Mouse (Mus musculus): ENCODE data around the gene Sppl2b. TPM values are rescaled to one million over a fixed set of nuclear protein-coding genes. Genes with fewer than 3 reads are reported as not detected.

The Sppl2b gene
- polyA plus RNA-seq, 1 experiment = 56.0 TPM

- peaks cover 78% of the 10 kb centered on the region for H3K36me3 ChIP-seq (ENCODE audit: control insufficient read depth)
- H3K4me1 ChIP-seq (ENCODE audit: control insufficient read depth) = peaks cover 91% of the 10 kb centered on the region
- no peak for TF ChIP-seq GATA1 (IDR thresholded peaks at IDR 0.05; ENCODE audit: low read length)
- TF ChIP-seq TAL1 (IDR thresholded peaks at IDR 0.05; ENCODE audit: low read length) = no peak
- no peaks in the 10 kb centered on the region for H3K9me3 ChIP-seq (ENCODE audit: control insufficient read depth, low read length)
- H3K27me3 ChIP-seq (ENCODE audit: control insufficient read depth) = no peaks in the 10 kb centered on the region
- peak overlapping the region; percentile 74 for H3K4me3 ChIP-seq (replicated peaks)
These were observed 2.3 kb downstream of the Sppl2b start for GRCm38 (mm10) chr10:80857386-80857785.

GRCm38 (mm10) chr10:80857848-80858247 is 2.8 kb downstream of the Sppl2b start:
- no peaks in the 10 kb centered on the region for H3K27me3 ChIP-seq (ENCODE audit: control insufficient read depth)
- H3K4me1 ChIP-seq (ENCODE audit: control insufficient read depth) = peaks cover 93% of the 10 kb centered on the region
- TF ChIP-seq GATA1 (IDR thresholded peaks at IDR 0.05; ENCODE audit: low read length) (no peak), TAL1 (IDR thresholded peaks at IDR 0.05; ENCODE audit: low read length) (no peak)
- H3K4me3 ChIP-seq (replicated peaks) = peak overlapping the region; percentile 74
- H3K36me3 ChIP-seq (ENCODE audit: control insufficient read depth) = peaks cover 79% of the 10 kb centered on the region
- H3K9me3 ChIP-seq (ENCODE audit: control insufficient read depth, low read length) = no peaks in the 10 kb centered on the region

GRCm38 (mm10) chr10:80858350-80858935 is 3.4 kb downstream of the Sppl2b start:
- Histone ChIP-seq H3K36me3 (ENCODE audit: control insufficient read depth) (peaks cover 79% of the 10 kb centered on the region), H3K27me3 (ENCODE audit: control insufficient read depth) (no peaks in the 10 kb centered on the region)

GRCm38 (mm10) chr10:80862305-80862704 is 7.2 kb downstream of the Sppl2b start:
- Histone ChIP-seq H3K4me1 (ENCODE audit: control insufficient read depth) (peaks cover 84% of the 10 kb centered on the region), H3K36me3 (ENCODE audit: control insufficient read depth) (peaks cover 92% of the 10 kb centered on the region), H3K4me3 (replicated peaks) (peak overlapping the region; percentile 49), H3K27me3 (ENCODE audit: control insufficient read depth) (no peaks in the 10 kb centered on the region), H3K9me3 (ENCODE audit: control insufficient read depth, low read length) (no peaks in the 10 kb centered on the region)
- no peak for TF ChIP-seq GATA1 (IDR thresholded peaks at IDR 0.05; ENCODE audit: low read length)
- TF ChIP-seq TAL1 (IDR thresholded peaks at IDR 0.05; ENCODE audit: low read length) = no peak

More at GRCm38 (mm10) chr10:80858350-80858935, 3.4 kb downstream of the Sppl2b start:
- Histone ChIP-seq H3K9me3 (ENCODE audit: control insufficient read depth, low read length) (no peaks in the 10 kb centered on the region), H3K4me1 (ENCODE audit: control insufficient read depth) (peaks cover 94% of the 10 kb centered on the region), H3K4me3 (replicated peaks) (peak overlapping the region; percentile 74)
- TF ChIP-seq TAL1 (IDR thresholded peaks at IDR 0.05; ENCODE audit: low read length) = peak; percentile 86
- peak; percentile 94 for TF ChIP-seq GATA1 (IDR thresholded peaks at IDR 0.05; ENCODE audit: low read length)

GRCm38 (mm10) chr10:80864446-80864845 is 9.4 kb downstream of the Sppl2b start:
- no peak overlapping the region for H3K4me3 ChIP-seq (replicated peaks)
- peaks cover 97% of the 10 kb centered on the region for H3K36me3 ChIP-seq (ENCODE audit: control insufficient read depth)
- no peaks in the 10 kb centered on the region for H3K27me3 ChIP-seq (ENCODE audit: control insufficient read depth)
- no peaks in the 10 kb centered on the region for H3K9me3 ChIP-seq (ENCODE audit: control insufficient read depth, low read length)
- TF ChIP-seq GATA1 (IDR thresholded peaks at IDR 0.05; ENCODE audit: low read length) (no peak), TAL1 (IDR thresholded peaks at IDR 0.05; ENCODE audit: low read length) (no peak)
- H3K4me1 ChIP-seq (ENCODE audit: control insufficient read depth) = peaks cover 76% of the 10 kb centered on the region

GRCm38 (mm10) chr10:80870993-80871392 is 15.9 kb downstream of the Sppl2b start:
- peaks cover 60% of the 10 kb centered on the region for H3K4me1 ChIP-seq (ENCODE audit: control insufficient read depth)
- H3K4me3 ChIP-seq (replicated peaks) = no peak overlapping the region
- TF ChIP-seq GATA1 (IDR thresholded peaks at IDR 0.05; ENCODE audit: low read length) = no peak
- H3K9me3 ChIP-seq (ENCODE audit: control insufficient read depth, low read length) = peaks cover 2% of the 10 kb centered on the region; the same call in 1 of the 2 replicates
- peaks cover 40% of the 10 kb centered on the region for H3K36me3 ChIP-seq (ENCODE audit: control insufficient read depth)
- peaks cover 16% of the 10 kb centered on the region for H3K27me3 ChIP-seq (ENCODE audit: control insufficient read depth)

- H3K4me3 ChIP-seq (replicated peaks) = no peak within 1 kb of the TSS
- H3K9me3 ChIP-seq (ENCODE audit: control insufficient read depth, low read length) = peaks cover 2% of the 10 kb centered on the region; the same call in 1 of the 2 replicates
- peaks cover 34% of the 10 kb centered on the region for H3K36me3 ChIP-seq (ENCODE audit: control insufficient read depth)
- peaks cover 66% of the 10 kb centered on the region for H3K4me1 ChIP-seq (ENCODE audit: control insufficient read depth)
- TF ChIP-seq GATA1 (IDR thresholded peaks at IDR 0.05; ENCODE audit: low read length) (no peak), TAL1 (IDR thresholded peaks at IDR 0.05; ENCODE audit: low read length) (no peak)
- peaks cover 16% of the 10 kb centered on the region for H3K27me3 ChIP-seq (ENCODE audit: control insufficient read depth)
These were observed 16.5 kb downstream of the Sppl2b start, which contains the start of gene Tmprss9 for GRCm38 (mm10) chr10:80871581-80871980. Tmprss9 (plus strand) TSS chr10:80871848.

GRCm38 (mm10) chr10:80874035-80874434 is 19.0 kb downstream of the Sppl2b start:
- Histone ChIP-seq H3K4me1 (ENCODE audit: control insufficient read depth) (peaks cover 75% of the 10 kb centered on the region), H3K36me3 (ENCODE audit: control insufficient read depth) (peaks cover 9% of the 10 kb centered on the region), H3K4me3 (replicated peaks) (no peak overlapping the region), H3K9me3 (ENCODE audit: control insufficient read depth, low read length) (peaks cover 2% of the 10 kb centered on the region; the same call in 1 of the 2 replicates), H3K27me3 (ENCODE audit: control insufficient read depth) (peaks cover 16% of the 10 kb centered on the region)
- TF ChIP-seq GATA1 (IDR thresholded peaks at IDR 0.05; ENCODE audit: low read length) = no peak
- TF ChIP-seq TAL1 (IDR thresholded peaks at IDR 0.05; ENCODE audit: low read length) = no peak

- peaks cover 2% of the 10 kb centered on the region; the same call in 1 of the 2 replicates for H3K9me3 ChIP-seq (ENCODE audit: control insufficient read depth, low read length)
- H3K27me3 ChIP-seq (ENCODE audit: control insufficient read depth) = peaks cover 16% of the 10 kb centered on the region
- TF ChIP-seq GATA1 (IDR thresholded peaks at IDR 0.05; ENCODE audit: low read length) (no peak), TAL1 (IDR thresholded peaks at IDR 0.05; ENCODE audit: low read length) (no peak)
- peaks cover 83% of the 10 kb centered on the region for H3K4me1 ChIP-seq (ENCODE audit: control insufficient read depth)
- H3K4me3 ChIP-seq (replicated peaks) = no peak overlapping the region
- no peaks in the 10 kb centered on the region for H3K36me3 ChIP-seq (ENCODE audit: control insufficient read depth)
These were observed 21.0 kb downstream of the Sppl2b start for GRCm38 (mm10) chr10:80876028-80876427.
